Mouse (Mus musculus) thymus, adult 2 months (tissue): Measurements from ENCODE around the gene Sh3d21.

ENCODE experiments used
- CTCF ChIP-seq: fragments of 200-500 bp; IDR thresholded peaks from 2 replicates; pipeline ENCODE4 v1.5.1; 2012; ENCODE audit warnings: mild to moderate bottlenecking, control low read depth, low read length, moderate library complexity, borderline replicate concordance; ENCODE audit not compliant: control insufficient read depth, poor library complexity, insufficient read depth; ENCODE audit errors: extremely low read depth
- POLR2A ChIP-seq: fragments of 200-500 bp; IDR thresholded peaks from 2 replicates; pipeline ENCODE4 v1.6.1; 2012; ENCODE audit warnings: mild to moderate bottlenecking, low read length, control low read depth, moderate library complexity; ENCODE audit not compliant: control insufficient read depth, poor library complexity, insufficient read depth; ENCODE audit errors: extremely low read depth

GRCm38 (mm10) chr4:126113243-126113642, 50.0 kb downstream of the Sh3d21 start:
- TF ChIP-seq CTCF = no peak
- TF ChIP-seq POLR2A = no peak
